Mouse (Mus musculus): Measurements from ENCODE around the gene Tnnc1. TPM values are rescaled to one million over a fixed set of nuclear protein-coding genes. Genes with fewer than 3 reads are reported as not detected.

Tnnc1 gene
- polyA plus RNA-seq, 1 experiment, result not detected

- peaks cover 2% of the 10 kb centered on the region; the same call in 1 of the 2 replicates for H3K4me1 ChIP-seq (ENCODE audit: control insufficient read depth, insufficient read depth, low read length)
- WGBS, result 1% methylated on average over 18 of the region's 18 CpGs
- H3K27ac ChIP-seq (ENCODE audit: insufficient read depth, low read depth, low read length), result 0 out of 2 replicates have a peak overlapping the region, but pooled peaks have one; percentile 3
- TF ChIP-seq CTCF (IDR thresholded peaks at IDR 0.05; ENCODE audit: insufficient read depth, low read depth, low read length) (no peak), POLR2A (IDR thresholded peaks at IDR 0.05; ENCODE audit: insufficient read depth, low read depth, low read length) (no peak)
- peak overlapping the region; percentile 86 for H3K4me3 ChIP-seq (ENCODE audit: insufficient read depth, low read depth, low read length)
Observed at GRCm38 (mm10) chr14:31251626-31252025, 43.5 kb downstream of the Tnnc1 start.

- WGBS, result 80% methylated on average over 5 of the region's 5 CpGs
- Histone ChIP-seq H3K4me3 (ENCODE audit: insufficient read depth, low read depth, low read length) (peak overlapping the region; percentile 86), H3K4me1 (ENCODE audit: control insufficient read depth, insufficient read depth, low read length) (peaks cover 2% of the 10 kb centered on the region; the same call in 1 of the 2 replicates), H3K27ac (ENCODE audit: insufficient read depth, low read depth, low read length) (no peak overlapping the region)
- TF ChIP-seq POLR2A (IDR thresholded peaks at IDR 0.05; ENCODE audit: insufficient read depth, low read depth, low read length) (no peak), CTCF (IDR thresholded peaks at IDR 0.05; ENCODE audit: insufficient read depth, low read depth, low read length) (no peak)
Observed at GRCm38 (mm10) chr14:31252091-31252490, 44.0 kb downstream of the Tnnc1 start.

GRCm38 (mm10) chr14:31258476-31259050 is 50.5 kb downstream of the Tnnc1 start:
- TF ChIP-seq CTCF (IDR thresholded peaks at IDR 0.05; ENCODE audit: insufficient read depth, low read depth, low read length), result no peak
- no peak for TF ChIP-seq POLR2A (IDR thresholded peaks at IDR 0.05; ENCODE audit: insufficient read depth, low read depth, low read length)
- H3K27ac ChIP-seq (ENCODE audit: insufficient read depth, low read depth, low read length), result no peak overlapping the region
- WGBS, result 91% methylated on average over 14 of the region's 14 CpGs

GRCm38 (mm10) chr14:31260374-31260773 is 52.3 kb downstream of the Tnnc1 start:
- TF ChIP-seq CTCF (IDR thresholded peaks at IDR 0.05; ENCODE audit: insufficient read depth, low read depth, low read length) (no peak), POLR2A (IDR thresholded peaks at IDR 0.05; ENCODE audit: insufficient read depth, low read depth, low read length) (no peak)
- Histone ChIP-seq H3K4me3 (ENCODE audit: insufficient read depth, low read depth, low read length) (no peak overlapping the region), H3K27ac (ENCODE audit: insufficient read depth, low read depth, low read length) (no peak overlapping the region), H3K4me1 (ENCODE audit: control insufficient read depth, insufficient read depth, low read length) (no peaks in the 10 kb centered on the region)
- 94% methylated on average over 4 of the region's 4 CpGs for WGBS

More at GRCm38 (mm10) chr14:31258476-31259050, 50.5 kb downstream of the Tnnc1 start:
- no peaks in the 10 kb centered on the region for H3K4me1 ChIP-seq (ENCODE audit: control insufficient read depth, insufficient read depth, low read length)
- H3K4me3 ChIP-seq (ENCODE audit: insufficient read depth, low read depth, low read length), result no peak overlapping the region

GRCm38 (mm10) chr14:31260932-31261331 is 52.8 kb downstream of the Tnnc1 start:
- Histone ChIP-seq H3K27ac (ENCODE audit: insufficient read depth, low read depth, low read length) (no peak overlapping the region), H3K4me3 (ENCODE audit: insufficient read depth, low read depth, low read length) (no peak overlapping the region), H3K4me1 (ENCODE audit: control insufficient read depth, insufficient read depth, low read length) (no peaks in the 10 kb centered on the region)
- WGBS, result 90% methylated on average over 9 of the region's 9 CpGs
- TF ChIP-seq CTCF (IDR thresholded peaks at IDR 0.05; ENCODE audit: insufficient read depth, low read depth, low read length), result no peak
- no peak for TF ChIP-seq POLR2A (IDR thresholded peaks at IDR 0.05; ENCODE audit: insufficient read depth, low read depth, low read length)

Other genes starting within 250 kb of the Tnnc1 start
- gene Glt8d1, start 206.9 kb upstream of the Tnnc1 start, polyA plus RNA-seq (2012; ENCODE audit: insufficient read depth, insufficient read length, low replicate concordance, missing spikeins), result not detected in 2 replicates
- not detected in 2 replicates for gene Spcs1, start 206.6 kb upstream of the Tnnc1 start, polyA plus RNA-seq (2012; ENCODE audit: insufficient read depth, insufficient read length, low replicate concordance, missing spikeins)
- gene Pbrm1, start 189.2 kb upstream of the Tnnc1 start, polyA plus RNA-seq (2012; ENCODE audit: insufficient read depth, insufficient read length, low replicate concordance, missing spikeins), result 82.9 and 393 TPM in 2 replicates
- not detected in 2 replicates for gene Gnl3, start 189.2 kb upstream of the Tnnc1 start, polyA plus RNA-seq (2012; ENCODE audit: insufficient read depth, insufficient read length, low replicate concordance, missing spikeins)
- not detected in 2 replicates for gene Smim4, start 79.4 kb upstream of the Tnnc1 start, polyA plus RNA-seq (2012; ENCODE audit: insufficient read depth, insufficient read length, low replicate concordance, missing spikeins)
- not detected in 2 replicates for gene Nt5dc2, start 77.3 kb upstream of the Tnnc1 start, polyA plus RNA-seq (2012; ENCODE audit: insufficient read depth, insufficient read length, low replicate concordance, missing spikeins)
- not detected in 2 replicates for gene Stab1, start 39.7 kb upstream of the Tnnc1 start, polyA plus RNA-seq (2012; ENCODE audit: insufficient read depth, insufficient read length, low replicate concordance, missing spikeins)
- 606 and 1,155 TPM in 2 replicates for gene Nisch, start 8.6 kb downstream of the Tnnc1 start, polyA plus RNA-seq (2012; ENCODE audit: insufficient read depth, insufficient read length, low replicate concordance, missing spikeins)
- not detected in 2 replicates for gene Sema3g, start 9.5 kb downstream of the Tnnc1 start, polyA plus RNA-seq (2012; ENCODE audit: insufficient read depth, insufficient read length, low replicate concordance, missing spikeins)
- not detected in 2 replicates for gene Phf7, start 43.0 kb downstream of the Tnnc1 start, polyA plus RNA-seq (2012; ENCODE audit: insufficient read depth, insufficient read length, low replicate concordance, missing spikeins)
- gene Bap1, start 43.1 kb downstream of the Tnnc1 start, polyA plus RNA-seq (2012; ENCODE audit: insufficient read depth, insufficient read length, low replicate concordance, missing spikeins), result not detected in 2 replicates
- not detected in 2 replicates for gene Dnah1, start 115.6 kb downstream of the Tnnc1 start, polyA plus RNA-seq (2012; ENCODE audit: insufficient read depth, insufficient read length, low replicate concordance, missing spikeins)
- not detected in 2 replicates for gene Capn7, start 128.3 kb downstream of the Tnnc1 start, polyA plus RNA-seq (2012; ENCODE audit: insufficient read depth, insufficient read length, low replicate concordance, missing spikeins)
- not detected in 2 replicates for gene Sh3bp5, start 227.8 kb downstream of the Tnnc1 start, polyA plus RNA-seq (2012; ENCODE audit: insufficient read depth, insufficient read length, low replicate concordance, missing spikeins)

Data from olfactory bulb, adult 2 months (tissue).